Mouse (Mus musculus): ENCODE results near the gene Xdh. TPM values are rescaled to one million over a fixed set of nuclear protein-coding genes. Genes with fewer than 3 reads are reported as not detected.
A peak's percentile ranks its signal among the peaks of the same experiment; 100 is the strongest.

The Xdh gene
- total RNA-seq, 2 experiments from 2014 or later: 131 to 165 TPM

GRCm38 (mm10) chr17:73942268-73942962 lies 7.6 kb downstream of the Xdh start:
- DNase-seq: peak; percentile 66 to 67

DNA sequence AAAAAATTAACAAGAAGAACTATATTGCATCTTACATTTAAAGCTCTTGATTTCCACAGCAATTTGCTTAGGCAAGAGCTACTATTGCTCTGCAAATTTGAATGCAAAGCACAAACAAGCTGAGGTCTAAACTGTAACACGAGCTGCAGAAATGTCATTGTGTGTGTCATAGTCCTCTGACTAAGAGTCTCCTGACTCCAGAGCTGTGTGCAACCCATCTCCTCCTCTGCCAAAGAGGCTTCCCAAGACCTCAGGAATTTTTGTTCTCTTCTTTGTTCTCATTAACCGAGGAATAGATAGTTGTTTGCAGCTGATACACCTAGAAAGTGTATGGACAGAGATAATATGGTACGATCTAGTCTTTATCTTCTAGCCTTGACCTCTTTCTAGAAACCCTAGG lies 8.2 kb downstream of the Xdh start:
- DNase-seq: no peak

DNA sequence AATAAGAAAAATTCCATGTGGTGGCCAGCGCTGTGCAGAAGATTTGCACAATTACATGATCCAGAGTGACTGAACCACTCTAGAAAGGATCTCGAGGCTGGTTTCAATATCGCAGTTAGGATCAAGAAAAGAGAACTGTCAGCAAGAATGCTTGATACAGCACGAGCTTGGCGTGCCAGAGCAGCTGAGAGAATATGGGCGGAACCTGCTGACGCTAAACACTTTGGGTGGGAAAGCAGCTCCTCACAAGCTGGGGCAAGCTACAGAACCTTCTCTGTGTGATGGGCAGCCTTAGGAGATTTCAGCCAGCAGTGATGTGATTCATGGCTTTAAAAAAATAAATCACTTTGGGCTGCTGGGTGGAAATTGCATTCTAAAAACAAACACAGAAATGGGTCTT lies 12.9 kb downstream of the Xdh start:
- peak in 1 of 2 experiments; percentile 58 for DNase-seq

- DNase-seq: no peak
Measured at GRCm38 (mm10) chr17:73935163-73935562, 14.8 kb downstream of the Xdh start.

GRCm38 (mm10) chr17:73934281-73934680 lies 15.7 kb downstream of the Xdh start:
- DNase-seq: no peak

DNA sequence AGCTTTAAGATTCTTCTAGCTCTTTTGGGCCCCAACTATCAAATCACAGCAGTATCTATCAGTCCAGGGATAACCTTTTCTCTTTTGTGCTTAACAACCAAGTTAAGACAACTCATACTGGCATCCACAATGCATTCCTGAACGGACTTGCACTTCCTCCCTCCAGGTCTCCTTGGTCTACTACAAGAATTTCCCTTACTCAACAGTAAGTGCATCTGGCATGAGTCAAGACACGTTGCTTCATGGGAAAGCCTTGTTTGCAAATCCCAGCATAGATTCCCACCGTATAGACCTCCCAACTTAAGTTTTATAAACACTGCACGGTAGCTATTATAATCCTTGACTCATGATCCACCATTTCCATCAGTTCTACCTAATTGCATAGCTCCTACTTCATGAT lies 16.4 kb downstream of the Xdh start:
- no peak for DNase-seq

DNA sequence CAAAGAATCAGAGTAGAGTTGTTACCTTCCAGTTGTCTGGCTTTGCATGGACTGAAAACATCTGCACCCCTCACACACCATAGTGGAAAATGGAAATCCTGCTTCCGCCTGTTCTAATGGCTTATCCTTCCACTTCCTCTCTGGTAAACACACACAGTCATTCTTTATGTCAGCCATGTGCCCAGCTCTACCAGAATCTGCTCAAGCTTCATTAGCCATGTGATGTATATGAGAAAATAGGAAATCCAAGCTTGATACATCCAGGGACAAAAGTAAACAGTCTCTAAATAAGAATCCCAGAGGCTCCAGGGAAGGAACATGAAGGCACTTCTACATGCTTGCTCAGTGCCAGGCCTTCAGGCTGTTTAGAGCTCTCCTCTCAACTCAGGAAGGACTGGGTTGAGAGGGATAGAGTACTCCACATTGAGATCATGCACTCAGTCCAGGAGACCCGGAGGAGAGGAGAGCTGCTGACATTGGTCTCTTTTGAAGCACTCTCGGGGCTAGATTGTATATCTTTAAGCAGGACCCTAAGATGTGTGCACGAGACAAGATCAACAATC lies 17.4 kb downstream of the Xdh start:
- no peak for DNase-seq

- no peak for DNase-seq
Measured at GRCm38 (mm10) chr17:73919520-73919919, 30.5 kb downstream of the Xdh start.

DNA sequence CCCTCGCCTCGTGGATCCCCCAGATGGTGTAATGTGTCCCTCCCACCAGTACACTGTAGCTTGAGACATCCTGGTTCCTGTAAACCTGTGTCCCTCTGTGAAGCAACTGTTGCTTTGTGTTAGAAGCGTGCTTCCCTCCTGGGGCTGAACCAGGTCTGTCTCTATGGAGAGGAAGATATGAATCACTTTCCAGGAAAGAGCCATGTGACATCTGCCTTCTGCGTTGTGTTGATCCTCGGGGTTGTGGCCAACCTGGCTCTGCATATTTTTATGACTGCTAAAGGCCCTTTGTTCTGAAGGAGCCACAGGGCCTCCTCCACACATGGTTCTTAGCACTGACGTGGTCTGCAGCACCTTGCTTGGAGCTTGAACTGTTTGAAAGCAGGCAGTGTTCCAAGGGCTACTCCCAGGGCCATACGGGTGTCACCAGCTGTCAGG lies 31.0 kb downstream of the Xdh start:
- peak in 1 of 2 experiments; percentile 25 for DNase-seq

- no peak for DNase-seq
Measured at GRCm38 (mm10) chr17:73918138-73918537, 31.9 kb downstream of the Xdh start.

DNA sequence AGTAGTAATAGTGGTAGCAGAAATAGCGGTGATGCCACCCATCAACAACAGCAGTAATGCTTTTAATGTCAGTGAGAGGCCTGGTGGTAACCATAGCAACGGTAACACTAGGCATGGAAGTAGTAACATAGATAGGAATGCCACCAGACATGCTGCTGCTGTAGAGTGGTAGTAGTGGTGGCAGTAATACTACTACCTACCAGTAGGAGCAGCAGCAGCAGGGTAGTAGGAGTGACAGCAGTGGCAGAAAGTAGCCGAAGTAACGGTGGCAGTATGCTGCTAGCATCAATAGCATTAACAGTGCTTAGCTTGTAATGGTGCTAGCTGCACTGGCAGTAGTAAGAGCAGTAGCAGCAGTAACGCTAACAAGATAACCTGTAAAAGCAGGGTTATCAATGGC lies 32.3 kb downstream of the Xdh start:
- DNase-seq: no peak

DNA sequence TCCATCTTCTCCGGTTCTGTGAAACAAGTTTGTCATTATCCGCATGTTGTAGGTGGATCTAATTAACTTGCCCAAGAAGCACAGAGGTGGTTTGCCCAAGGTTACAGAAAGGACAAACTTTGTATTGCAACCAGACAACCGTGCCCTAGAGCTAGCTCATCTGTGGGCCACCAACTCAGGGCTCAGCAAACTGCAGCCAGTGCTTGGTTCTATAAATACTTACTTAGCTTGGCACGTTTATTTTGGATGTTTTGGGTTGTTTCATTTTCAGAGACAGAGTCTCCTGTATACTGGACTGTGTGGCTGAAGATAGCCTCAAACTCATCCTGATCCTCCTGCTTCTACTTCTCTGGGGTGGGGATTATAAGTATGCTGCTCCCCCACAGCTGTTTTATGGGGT lies 35.3 kb downstream of the Xdh start:
- no peak for DNase-seq

- no peak for DNase-seq
Measured at GRCm38 (mm10) chr17:73906076-73906475, 43.9 kb downstream of the Xdh start.

GRCm38 (mm10) chr17:73905043-73905750 lies 44.8 kb downstream of the Xdh start:
- no peak for DNase-seq

DNA sequence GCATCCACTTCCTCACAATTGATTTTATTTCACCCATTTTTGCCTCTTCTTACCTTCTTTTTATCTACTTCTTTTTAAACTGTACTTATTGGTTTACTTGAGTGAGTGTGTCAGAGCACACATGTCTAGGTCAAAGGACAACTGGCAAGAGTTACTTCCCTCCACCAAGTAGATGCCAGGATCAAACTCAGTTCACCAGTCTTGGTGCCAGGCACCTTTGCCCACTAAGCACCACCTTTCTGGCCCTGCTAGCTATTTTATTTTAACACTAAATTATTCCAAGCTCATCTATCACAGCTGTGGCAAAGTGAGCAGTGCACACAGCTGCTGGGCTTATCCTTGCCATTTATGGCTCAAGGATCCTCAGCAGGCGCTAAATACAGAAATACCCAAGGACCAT lies 46.9 kb downstream of the Xdh start:
- DNase-seq: no peak

DNA sequence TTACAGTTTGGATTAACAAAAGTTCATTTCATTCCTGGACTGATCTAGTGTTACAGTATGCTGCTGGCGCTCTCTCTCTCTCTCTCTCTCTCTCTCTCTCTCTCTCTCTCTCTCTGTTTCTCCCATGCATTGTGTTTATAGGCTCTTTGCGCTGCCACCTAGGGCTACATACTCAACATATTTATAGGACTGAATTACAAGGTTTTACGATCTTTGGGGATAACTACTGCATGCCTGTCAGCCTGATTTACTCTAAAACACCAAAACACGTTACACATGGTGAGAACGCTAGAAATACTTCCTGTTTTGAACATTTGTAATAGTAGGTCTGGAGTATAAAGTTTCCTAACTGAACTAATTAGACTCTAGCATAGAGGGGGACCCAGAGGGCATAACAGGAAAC lies 47.8 kb downstream of the Xdh start:
- no peak for DNase-seq

DNA sequence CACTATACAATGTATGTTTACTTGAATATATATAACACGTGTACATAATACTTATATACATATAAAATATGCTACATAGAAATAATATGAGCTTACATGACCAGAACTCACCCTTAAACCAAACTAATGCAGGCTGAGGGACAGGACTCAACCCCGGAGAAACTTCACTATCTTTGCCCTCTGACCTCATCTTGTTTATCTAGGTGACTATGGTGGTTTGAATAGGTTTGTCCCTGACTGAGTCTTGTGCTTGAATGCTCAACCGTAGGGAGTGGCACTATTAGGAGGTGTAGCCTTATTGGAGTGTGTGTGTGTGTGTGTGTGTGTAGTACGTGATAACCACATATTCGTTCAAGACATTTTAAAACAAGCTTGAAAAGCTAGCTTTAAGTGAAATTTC lies 55.6 kb downstream of the Xdh start:
- no peak for DNase-seq

DNA sequence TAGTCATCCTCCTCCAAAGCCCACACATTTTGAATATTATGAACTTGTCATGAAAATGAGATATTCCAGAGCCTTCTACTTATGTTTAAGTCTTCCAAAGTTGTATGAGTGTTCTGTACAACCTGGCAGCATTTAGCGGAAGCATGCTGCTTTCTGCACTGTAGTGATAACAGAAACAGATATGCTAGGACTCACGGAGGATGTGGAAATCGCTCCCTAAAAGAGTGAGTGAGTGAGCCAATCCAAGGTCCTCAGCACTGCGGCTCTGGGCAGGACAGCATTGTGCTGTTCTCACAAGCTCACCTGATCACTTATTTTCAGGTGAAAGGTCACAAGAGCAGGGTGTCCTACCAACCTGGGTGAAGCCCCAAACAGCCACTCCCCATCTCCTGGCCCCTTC lies 56.2 kb downstream of the Xdh start:
- no peak for DNase-seq

GRCm38 (mm10) chr17:73893207-73893606 lies 56.8 kb downstream of the Xdh start:
- no peak for DNase-seq

- DNase-seq: peak in 1 of 2 experiments; percentile 39
Measured at GRCm38 (mm10) chr17:73891590-73891989, 58.4 kb downstream of the Xdh start.

- DNase-seq: no peak
Measured at GRCm38 (mm10) chr17:73886071-73886785, 63.8 kb downstream of the Xdh start.

DNA sequence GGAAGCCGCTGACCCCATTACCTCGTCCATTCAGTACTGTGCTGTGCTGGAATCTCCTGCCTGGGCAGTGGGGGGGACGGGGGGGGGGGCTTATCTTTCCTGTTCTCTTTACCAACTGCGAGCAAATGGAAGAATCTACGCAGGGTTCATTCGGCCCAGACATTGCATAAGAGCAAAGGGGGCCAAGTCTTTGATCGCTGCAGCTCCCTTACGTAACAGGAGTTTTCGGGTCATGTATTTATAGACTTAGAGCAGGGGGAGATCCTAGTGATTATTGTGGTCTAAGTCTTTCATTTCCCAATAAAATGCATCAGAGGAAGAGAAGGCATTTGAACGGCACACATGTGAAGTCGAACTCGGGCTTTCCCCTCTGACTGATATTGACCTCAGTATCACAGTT lies 66.7 kb downstream of the Xdh start:
- no peak for DNase-seq

- DNase-seq: peak; percentile 78 to 88
Measured at GRCm38 (mm10) chr17:73882194-73882593, 67.8 kb downstream of the Xdh start.
